Mouse (Mus musculus) midbrain, embryonic 15.5 days (tissue): Measurements from ENCODE around the gene Cotl1. TPM values are rescaled to one million over a fixed set of nuclear protein-coding genes. Genes with fewer than 3 reads are reported as not detected.

ENCODE experiments used
- ATAC-seq: fragments of 200-750 bp; cut with Nextera tagmentation; replicated peaks from 2 replicates; pipeline ENCODE4 v1.8.0; 2017; ENCODE audit warnings: moderate TSS enrichment
- H3K27ac ChIP-seq: fragments of 300-500 bp; sonication (generic); 2 replicates; pipeline ENCODE4 v1.5.1; 2015; ENCODE audit warnings: mild to moderate bottlenecking, inconsistent platforms
- H3K27me3 ChIP-seq: fragments of 300-500 bp; sonication (generic); replicated peaks from 2 replicates; pipeline ENCODE4 v1.6.1; 2015; ENCODE audit warnings: inconsistent platforms
- H3K36me3 ChIP-seq: fragments of 300-500 bp; sonication (generic); replicated peaks from 2 replicates; pipeline ENCODE4 v1.6.1; 2015; ENCODE audit warnings: inconsistent platforms
- H3K4me1 ChIP-seq: fragments of 300-500 bp; sonication (generic); 2 replicates; pipeline ENCODE4 v1.6.1; 2015; ENCODE audit warnings: inconsistent platforms
- H3K4me2 ChIP-seq: fragments of 300-500 bp; sonication (generic); 2 replicates; pipeline ENCODE4 v1.6.1; 2015; ENCODE audit warnings: inconsistent platforms, mild to moderate bottlenecking, moderate library complexity
- H3K4me3 ChIP-seq: fragments of 300-500 bp; sonication (generic); 2 replicates; pipeline ENCODE4 v1.5.1; 2015; ENCODE audit warnings: mild to moderate bottlenecking, inconsistent platforms
- H3K9ac ChIP-seq: fragments of 300-500 bp; sonication (generic); 2 replicates; pipeline ENCODE4 v1.6.1; 2015; ENCODE audit warnings: mild to moderate bottlenecking, inconsistent platforms
- H3K9me3 ChIP-seq: fragments of 300-500 bp; sonication (generic); 2 replicates; pipeline ENCODE4 v1.6.1; 2016; ENCODE audit warnings: inconsistent platforms
- WGBS: fragments of 180-500 bp; shearing (Covaris S2); methylation state at CpG from one replicate; pipeline ENCODE4 v1.1.7; 2015; ENCODE audit warnings: mixed read lengths; 5-methylcytosine and 5-hydroxymethylcytosine counted together
- polyA plus RNA-seq: library from polyadenylated mRNA; unstranded; fragments of >200 nt; fragmentation: Nextera tagmentation; extraction: Ambion mirVana; gene quantifications from 2 replicates; pipeline ENCODE4 v1.2.1, GENCODE M21; 2015

Gene Cotl1
- polyA plus RNA-seq, 1 experiment from 2014 or later: 134 TPM

DNA sequence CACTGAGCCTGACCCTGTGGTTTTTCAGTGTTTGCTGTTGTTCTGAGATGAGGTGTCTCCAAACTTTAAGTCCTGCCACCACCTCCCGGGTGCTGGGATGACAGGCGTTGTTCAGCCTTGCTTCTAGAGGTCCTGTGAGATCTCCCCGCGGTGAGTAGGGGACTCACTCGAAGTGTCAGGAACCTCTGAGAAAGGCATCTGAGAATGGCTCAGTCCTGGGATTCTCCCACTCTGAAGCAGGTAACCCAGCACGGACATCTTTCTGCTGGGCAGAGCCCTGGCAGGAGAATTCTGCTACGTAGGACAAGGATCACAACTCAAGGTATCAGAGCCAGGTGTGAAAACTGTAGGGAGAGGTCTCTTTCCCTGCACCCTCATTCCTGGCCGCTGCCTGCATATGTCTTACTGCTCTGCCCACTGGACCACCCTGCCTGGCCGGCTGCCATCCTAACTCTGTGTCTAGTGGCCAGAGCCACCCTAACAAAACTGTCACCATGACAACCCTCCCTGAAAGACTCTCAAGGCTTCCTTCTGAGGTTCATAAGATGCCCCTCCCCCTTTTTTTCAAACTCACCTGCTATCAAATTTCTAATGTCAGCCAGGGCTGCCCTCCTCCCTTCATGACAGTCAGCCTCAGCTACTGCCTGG, 59.8 kb downstream of the Cotl1 start:
- no peak overlapping the region for H3K27ac ChIP-seq
- no peak for ATAC-seq
- 75% methylated on average over 9 of the region's 9 CpGs for WGBS

DNA sequence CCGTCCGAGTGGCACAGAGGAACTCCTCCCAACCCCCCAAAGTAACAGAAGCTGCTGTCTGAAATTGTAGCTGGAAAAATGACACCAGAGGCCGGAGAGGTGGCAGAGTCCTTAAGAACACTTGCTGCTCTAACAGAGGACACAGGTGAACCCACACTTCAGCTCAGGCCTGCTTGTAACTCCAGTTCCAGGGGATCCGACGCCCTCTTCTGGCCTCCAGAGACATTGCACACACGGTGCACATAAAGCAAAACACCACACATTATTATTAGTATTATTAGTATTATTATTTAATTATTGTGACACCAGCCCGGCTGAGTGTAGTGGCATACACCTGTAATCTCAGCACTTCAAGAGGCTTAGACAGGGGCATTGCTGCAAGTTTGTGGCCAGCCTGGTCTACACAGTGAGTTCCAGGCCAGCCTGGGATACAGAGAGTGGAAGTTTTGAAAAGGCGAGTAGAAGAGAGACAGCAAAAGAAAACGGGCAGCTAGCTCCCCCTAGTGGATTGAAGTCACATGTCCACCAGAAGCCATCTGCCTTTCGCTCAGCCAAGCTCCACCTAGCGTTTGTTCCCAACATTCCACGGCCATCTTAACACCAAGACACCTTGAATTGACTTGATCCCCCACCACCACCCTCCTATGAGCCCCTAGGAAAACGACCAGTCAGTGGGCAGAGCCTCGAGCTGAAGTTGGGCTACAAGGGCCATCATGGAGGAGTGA, 61.2 kb downstream of the Cotl1 start:
- H3K4me2 ChIP-seq: peak overlapping the region; percentile 95
- no peak overlapping the region for H3K4me3 ChIP-seq
- H3K27ac ChIP-seq: peak overlapping the region; percentile 87
- H3K27me3 ChIP-seq: no peaks in the 10 kb centered on the region
- H3K36me3 ChIP-seq: no peaks in the 10 kb centered on the region
- 25% methylated on average over 14 of the region's 14 CpGs for WGBS
- H3K9ac ChIP-seq: no peak overlapping the region; the same call in 1 of the 2 replicates
- peaks cover 18% of the 10 kb centered on the region for H3K4me1 ChIP-seq
- no peaks in the 10 kb centered on the region for H3K9me3 ChIP-seq
- no peak; the same call in 1 of the 2 replicates for ATAC-seq

More for the DNA sequence above, 59.8 kb downstream of the Cotl1 start:
- no peak overlapping the region for H3K9ac ChIP-seq
- no peak overlapping the region for H3K4me3 ChIP-seq
- no peaks in the 10 kb centered on the region for H3K27me3 ChIP-seq
- H3K4me1 ChIP-seq: peaks cover 18% of the 10 kb centered on the region
- H3K9me3 ChIP-seq: no peaks in the 10 kb centered on the region
- no peaks in the 10 kb centered on the region for H3K36me3 ChIP-seq
- no peak overlapping the region for H3K4me2 ChIP-seq

DNA sequence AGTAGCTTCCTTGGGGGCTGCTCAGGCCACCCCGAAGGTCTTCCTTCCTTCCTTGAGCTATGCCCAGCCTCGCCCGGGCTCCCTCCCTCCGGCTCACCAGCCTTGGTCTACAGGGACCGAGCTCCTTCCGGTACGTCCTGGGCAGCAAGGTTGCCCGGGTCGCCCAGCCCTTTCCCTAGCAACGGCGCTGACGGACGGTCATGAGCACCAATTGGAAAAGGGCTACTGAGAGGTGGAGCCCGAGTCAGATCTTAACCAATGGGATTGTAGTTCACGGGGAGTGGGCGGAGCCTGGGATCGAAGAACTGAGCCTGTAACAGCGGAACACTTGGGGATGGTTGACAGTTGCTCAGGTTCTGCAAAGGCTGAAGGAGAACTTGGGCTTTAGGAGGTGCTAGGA, 62.1 kb downstream of the Cotl1 start, which contains the start of gene Tldc1:
Gene Tldc1 (minus strand): TSS at position 154 of the 400 bp plus-strand sequence.
- ATAC-seq: peak; percentile 97
- under 1% methylated on average over 18 of the region's 18 CpGs for WGBS

DNA sequence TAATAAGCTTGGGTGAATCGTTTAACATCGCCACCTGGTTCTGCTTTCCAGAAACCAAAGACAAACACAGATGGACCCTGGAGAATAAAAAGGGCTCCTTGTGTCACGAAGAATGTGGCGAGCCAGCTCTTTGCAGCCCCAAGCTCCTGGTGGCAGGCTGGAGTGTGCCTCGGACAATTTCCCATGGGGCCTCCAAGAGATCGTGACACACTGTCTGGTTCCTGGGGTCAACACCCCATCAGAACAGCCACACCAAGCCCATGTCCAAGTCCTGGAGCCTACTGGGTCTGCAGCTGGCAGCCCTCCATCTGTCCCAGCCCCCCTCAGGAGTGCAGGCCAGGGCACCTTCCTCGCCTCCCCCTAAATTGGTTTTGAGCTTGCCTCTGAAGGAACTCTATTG, 62.6 kb downstream of the Cotl1 start:
- Histone ChIP-seq H3K9me3 (no peaks in the 10 kb centered on the region), H3K4me2 (peak overlapping the region; percentile 95), H3K27me3 (no peaks in the 10 kb centered on the region), H3K9ac (peak overlapping the region; percentile 79), H3K4me1 (peaks cover 18% of the 10 kb centered on the region), H3K27ac (peak overlapping the region; percentile 87), H3K4me3 (peak overlapping the region; percentile 78), H3K36me3 (no peaks in the 10 kb centered on the region)
- ATAC-seq: peak; percentile 34
- 13% methylated on average over 7 of the region's 7 CpGs for WGBS

More for the DNA sequence above, 62.1 kb downstream of the Cotl1 start, which contains the start of gene Tldc1:
- Histone ChIP-seq H3K4me1 (peaks cover 18% of the 10 kb centered on the region), H3K4me2 (peak within 1 kb of the TSS; percentile 95), H3K9me3 (no peaks in the 10 kb centered on the region), H3K27ac (peak within 1 kb of the TSS; percentile 87), H3K4me3 (peak within 1 kb of the TSS; percentile 78), H3K9ac (peak within 1 kb of the TSS; percentile 79), H3K36me3 (no peaks in the 10 kb centered on the region), H3K27me3 (no peaks in the 10 kb centered on the region)

GRCm38 (mm10) chr8:119776668-119777245, 63.6 kb downstream of the Cotl1 start:
- 93% methylated on average over 7 of the region's 7 CpGs for WGBS
- Histone ChIP-seq H3K27ac (no peak overlapping the region), H3K4me2 (peak overlapping the region; percentile 95; the same call in 1 of the 2 replicates), H3K9me3 (no peaks in the 10 kb centered on the region), H3K9ac (no peak overlapping the region), H3K36me3 (no peaks in the 10 kb centered on the region), H3K4me3 (no peak overlapping the region), H3K4me1 (peaks cover 18% of the 10 kb centered on the region), H3K27me3 (no peaks in the 10 kb centered on the region)
- ATAC-seq: no peak

DNA sequence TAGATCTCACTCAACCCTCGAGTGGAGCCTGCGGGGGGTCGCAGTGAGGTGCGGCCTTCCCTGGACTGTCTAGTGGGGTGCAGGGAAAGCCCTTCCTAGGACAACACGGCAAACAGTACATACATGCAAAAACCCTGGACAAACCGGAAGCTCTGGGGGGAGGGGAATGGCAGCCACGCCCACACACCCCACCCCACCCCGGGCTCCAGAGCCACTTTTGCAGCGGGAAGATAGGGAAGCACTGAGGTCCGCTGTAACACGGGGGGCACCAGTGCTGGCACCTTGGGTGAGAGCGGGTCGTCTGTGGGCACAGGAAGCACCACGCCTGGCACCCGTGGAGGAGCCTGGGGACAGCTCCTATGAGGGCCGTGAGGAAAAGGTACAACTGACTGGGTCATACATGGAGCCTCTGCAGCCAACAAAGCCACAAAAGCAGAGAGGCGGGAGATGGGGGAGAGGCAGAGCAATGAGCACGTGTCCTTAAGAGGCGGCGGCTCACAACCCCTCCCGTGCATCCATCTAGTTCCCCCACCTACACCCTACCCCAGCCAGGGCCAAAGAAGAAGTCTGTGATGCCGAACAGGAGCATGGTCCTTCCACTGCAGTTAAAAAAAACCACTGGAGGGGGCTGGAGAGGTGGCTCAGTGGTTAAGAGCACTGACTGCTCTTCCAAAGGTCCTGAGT, 74.4 kb downstream of the Cotl1 start:
- Histone ChIP-seq H3K27ac (no peak overlapping the region), H3K4me1 (no peaks in the 10 kb centered on the region), H3K36me3 (peaks cover 17% of the 10 kb centered on the region; the same call in 1 of the 2 replicates), H3K4me3 (no peak overlapping the region), H3K9ac (no peak overlapping the region), H3K27me3 (no peaks in the 10 kb centered on the region), H3K9me3 (no peaks in the 10 kb centered on the region), H3K4me2 (no peak overlapping the region)
- ATAC-seq: no peak
- WGBS: 87% methylated on average over 22 of the region's 22 CpGs

DNA sequence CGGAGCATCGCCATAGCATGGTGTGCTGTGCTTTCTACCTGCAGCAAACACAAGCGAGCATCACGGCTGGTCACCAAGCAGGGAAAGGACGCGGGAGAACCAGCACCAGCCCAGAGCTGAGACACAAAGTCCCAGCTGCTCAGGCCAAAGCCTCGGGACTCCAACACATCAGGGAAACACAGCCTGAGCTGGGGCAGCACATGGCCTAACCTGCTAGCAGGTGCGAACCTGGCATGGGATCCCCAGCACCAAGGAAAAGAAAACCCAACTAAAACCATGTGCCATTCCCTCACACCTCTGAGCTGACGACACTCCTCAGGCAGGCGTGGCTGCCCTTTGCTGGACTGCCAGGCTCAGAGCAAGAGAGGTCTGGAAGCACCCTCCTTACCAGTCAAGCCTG, 75.0 kb downstream of the Cotl1 start:
- no peak overlapping the region for H3K4me2 ChIP-seq
- no peaks in the 10 kb centered on the region for H3K4me1 ChIP-seq
- ATAC-seq: no peak
- no peaks in the 10 kb centered on the region for H3K9me3 ChIP-seq
- H3K27me3 ChIP-seq: no peaks in the 10 kb centered on the region
- 83% methylated on average over 10 of the region's 10 CpGs for WGBS
- no peak overlapping the region for H3K4me3 ChIP-seq
- peaks cover 19% of the 10 kb centered on the region; the same call in 1 of the 2 replicates for H3K36me3 ChIP-seq
- H3K9ac ChIP-seq: no peak overlapping the region
- no peak overlapping the region for H3K27ac ChIP-seq

- H3K9me3 ChIP-seq: no peaks in the 10 kb centered on the region
- 92% methylated on average over 21 of the region's 21 CpGs for WGBS
- H3K4me2 ChIP-seq: no peak overlapping the region
- H3K27me3 ChIP-seq: no peaks in the 10 kb centered on the region
- no peak overlapping the region for H3K27ac ChIP-seq
- no peak overlapping the region for H3K4me3 ChIP-seq
- H3K9ac ChIP-seq: no peak overlapping the region
- peaks cover 3% of the 10 kb centered on the region; the same call in 1 of the 2 replicates for H3K4me1 ChIP-seq
- no peak for ATAC-seq
- H3K36me3 ChIP-seq: peaks cover 19% of the 10 kb centered on the region; the same call in 1 of the 2 replicates
These were observed 77.8 kb downstream of the Cotl1 start for GRCm38 (mm10) chr8:119762226-119763220.

- no peak overlapping the region for H3K4me2 ChIP-seq
- H3K9ac ChIP-seq: no peak overlapping the region
- peaks cover 3% of the 10 kb centered on the region; the same call in 1 of the 2 replicates for H3K4me1 ChIP-seq
- no peak for ATAC-seq
- no peaks in the 10 kb centered on the region for H3K27me3 ChIP-seq
- peaks cover 14% of the 10 kb centered on the region; the same call in 1 of the 2 replicates for H3K36me3 ChIP-seq
- no peaks in the 10 kb centered on the region for H3K9me3 ChIP-seq
- WGBS: 96% methylated on average over 11 of the region's 11 CpGs
- H3K4me3 ChIP-seq: no peak overlapping the region
- H3K27ac ChIP-seq: no peak overlapping the region
These were observed 78.7 kb downstream of the Cotl1 start for GRCm38 (mm10) chr8:119761692-119762091.
